Mouse (Mus musculus): ENCODE data around the gene Npr1.

The Npr1 gene

GRCm38 (mm10) chr3:90465686-90466310 is at the start of gene Npr1:
Gene Npr1, minus strand, starts transcription at chr3:90465866.
- peak; percentile 47 for DNase-seq (ENCODE audit: low spot score)

- DNase-seq (ENCODE audit: low spot score): no peak
These were observed 49.6 kb upstream of the Npr1 start for GRCm38 (mm10) chr3:90515242-90515641.

- DNase-seq (ENCODE audit: low spot score): peak; percentile 90
These were observed 49.0 kb upstream of the Npr1 start for GRCm38 (mm10) chr3:90514691-90515090.

GRCm38 (mm10) chr3:90513796-90514590 is 48.3 kb upstream of the Npr1 start, which contains the start of the genes S100a1 and S100a13:
Gene S100a1, minus strand, starts transcription at chr3:90514392.
Gene S100a13, plus strand, starts transcription at chr3:90514435.
- DNase-seq (ENCODE audit: low spot score): peak; percentile 34

- no peak for DNase-seq (ENCODE audit: low spot score)
These were observed 47.4 kb upstream of the Npr1 start for GRCm38 (mm10) chr3:90512948-90513642.

- no peak for DNase-seq (ENCODE audit: low spot score)
These were observed 46.6 kb upstream of the Npr1 start for GRCm38 (mm10) chr3:90512276-90512675.

- no peak for DNase-seq (ENCODE audit: low spot score)
These were observed 44.1 kb upstream of the Npr1 start for GRCm38 (mm10) chr3:90509747-90510123.

GRCm38 (mm10) chr3:90508950-90509746 is 43.5 kb upstream of the Npr1 start, which contains the start of gene Chtop:
Gene Chtop, minus strand, starts transcription at chr3:90509498.
- peak; percentile 100 for DNase-seq (ENCODE audit: low spot score)

- no peak for DNase-seq (ENCODE audit: low spot score)
These were observed 42.8 kb upstream of the Npr1 start for GRCm38 (mm10) chr3:90508287-90508949.

- no peak for DNase-seq (ENCODE audit: low spot score)
These were observed 40.7 kb upstream of the Npr1 start for GRCm38 (mm10) chr3:90506362-90506761.

GRCm38 (mm10) chr3:90505216-90505615 is 39.5 kb upstream of the Npr1 start:
- DNase-seq (ENCODE audit: low spot score): no peak

GRCm38 (mm10) chr3:90503444-90503843 is 37.8 kb upstream of the Npr1 start:
- DNase-seq (ENCODE audit: low spot score): no peak

- DNase-seq (ENCODE audit: low spot score): no peak
These were observed 31.9 kb upstream of the Npr1 start for GRCm38 (mm10) chr3:90497597-90497996.

GRCm38 (mm10) chr3:90495850-90496525 is 30.3 kb upstream of the Npr1 start:
- DNase-seq (ENCODE audit: low spot score): no peak

GRCm38 (mm10) chr3:90493831-90494540 is 28.3 kb upstream of the Npr1 start:
- no peak for DNase-seq (ENCODE audit: low spot score)

GRCm38 (mm10) chr3:90491350-90491749 is 25.7 kb upstream of the Npr1 start:
- DNase-seq (ENCODE audit: low spot score): peak; percentile 45

- peak; percentile 97 for DNase-seq (ENCODE audit: low spot score)
These were observed 25.1 kb upstream of the Npr1 start, which contains the start of gene Snapin for GRCm38 (mm10) chr3:90490696-90491256. Gene Snapin, minus strand, starts transcription at chr3:90491033.

- DNase-seq (ENCODE audit: low spot score): no peak
These were observed 22.9 kb upstream of the Npr1 start for GRCm38 (mm10) chr3:90488576-90488975.

- no peak for DNase-seq (ENCODE audit: low spot score)
These were observed 21.3 kb upstream of the Npr1 start for GRCm38 (mm10) chr3:90486998-90487397.
